Mouse (Mus musculus) layer of hippocampus, postnatal 25 days (tissue): ENCODE results near the gene Ptgis. TPM values are rescaled to one million over a fixed set of nuclear protein-coding genes. Genes with fewer than 3 reads are reported as not detected.

Experiments used
- DNase-seq, 2 experiments: peaks; one replicate each; pipeline ENCODE4 v3.0.0; 2022; ENCODE audit warnings: mixed read lengths in 2 of 2, low spot score in 1 of 2; ENCODE audit errors: extremely low spot score in 1 of 2
- total RNA-seq, 2 experiments: library from RNA; stranded (reverse); gene quantifications; 2 replicates each; pipeline ENCODE4 v1.2.3; 2021

Gene Ptgis
- total RNA-seq, 2 experiments from 2014 or later = 1.1 TPM

DNA sequence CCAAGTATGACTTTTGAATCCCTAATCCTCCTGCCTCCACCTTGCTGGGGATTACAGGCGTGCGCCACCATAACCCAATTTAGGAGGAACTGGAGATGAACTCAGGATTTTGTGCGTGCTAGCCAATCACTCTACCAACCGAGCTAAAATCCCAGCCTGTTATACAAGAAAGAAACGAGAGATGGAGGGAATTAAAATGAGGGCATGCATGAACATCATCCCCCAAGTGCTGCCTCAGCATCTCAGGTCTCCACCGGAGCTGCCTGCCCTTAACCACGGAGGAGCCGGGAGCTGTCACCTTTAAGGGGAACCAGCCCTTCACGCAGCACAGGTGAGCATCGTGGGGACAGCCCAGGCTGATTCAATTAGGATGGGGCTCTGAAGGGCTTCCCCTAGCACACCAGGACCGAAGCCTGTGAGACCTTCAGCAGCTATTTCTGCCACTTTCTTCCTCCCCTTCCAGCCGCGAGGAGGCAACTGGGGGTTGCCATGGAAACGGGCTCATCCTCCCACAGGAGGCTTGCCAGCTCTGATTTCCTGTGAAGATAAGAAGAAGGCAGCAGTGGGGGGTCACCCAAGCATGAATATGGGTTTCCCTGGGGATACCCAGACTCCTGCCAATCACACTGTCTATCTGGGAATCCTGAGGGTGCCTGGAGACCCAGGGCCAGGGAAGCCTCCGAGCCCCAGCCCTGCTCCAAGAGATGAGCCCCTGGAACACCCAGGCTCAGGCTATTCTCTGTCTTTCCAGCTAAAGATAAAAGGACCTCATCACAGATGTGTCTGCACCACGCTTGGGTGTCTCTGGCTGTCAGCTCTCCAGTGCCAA, 38.7 kb downstream of the Ptgis start:
- DNase-seq = peak; percentile 61 to 65

DNA sequence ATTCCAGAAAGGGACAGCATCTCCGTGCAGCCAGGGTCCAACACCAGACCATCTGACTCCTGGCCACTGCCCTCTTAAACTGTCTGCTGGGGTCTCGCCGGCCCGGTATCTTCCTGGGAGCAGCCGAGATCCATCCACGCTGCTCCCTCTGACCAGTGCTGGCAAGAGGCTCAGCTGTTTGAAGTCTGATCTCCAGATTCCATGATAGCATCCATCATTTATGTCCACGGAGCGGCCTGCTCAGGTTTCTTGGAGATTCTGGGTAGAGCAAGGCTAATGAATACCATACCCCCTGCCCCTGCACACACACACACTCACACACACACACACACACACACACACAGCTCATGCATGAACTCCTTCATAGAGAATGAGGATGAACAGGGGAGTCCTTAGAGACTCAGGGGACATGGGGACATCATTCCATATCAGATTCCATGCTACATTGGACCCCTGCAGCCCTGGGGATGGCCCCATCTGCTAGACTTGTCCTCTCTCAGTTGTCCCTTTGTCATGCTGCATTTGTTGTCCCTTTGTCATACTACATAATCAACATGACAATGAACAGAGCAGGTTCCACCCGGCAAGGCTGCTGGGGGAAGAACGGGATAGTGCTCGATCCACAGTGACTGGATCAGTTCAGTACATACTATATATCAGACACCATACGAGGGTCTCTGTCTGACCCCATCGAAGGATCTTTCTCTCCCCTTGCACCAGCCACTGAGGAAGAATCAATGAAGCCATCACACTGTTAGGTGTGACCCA, 41.6 kb downstream of the Ptgis start:
- no peak for DNase-seq

DNA sequence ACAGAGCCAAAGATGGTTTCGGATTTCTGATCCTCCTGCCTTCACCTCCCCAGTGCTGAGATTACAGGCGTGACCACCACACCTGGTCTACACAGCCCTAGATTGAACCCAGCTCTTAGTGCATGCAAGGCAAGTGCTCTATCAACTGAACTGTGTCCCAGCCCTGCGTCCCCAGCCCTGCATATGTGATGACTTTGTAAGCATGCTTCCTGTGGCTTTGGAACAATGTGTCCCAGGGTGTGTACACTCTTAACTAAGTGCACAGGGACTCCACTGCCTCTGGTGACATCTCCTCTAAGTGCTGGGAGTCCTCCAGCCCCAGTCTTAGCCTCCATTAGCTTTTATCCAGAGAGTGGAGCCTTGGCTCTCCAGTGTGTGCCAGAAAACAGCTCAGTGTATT, 47.0 kb downstream of the Ptgis start:
- DNase-seq = no peak

DNA sequence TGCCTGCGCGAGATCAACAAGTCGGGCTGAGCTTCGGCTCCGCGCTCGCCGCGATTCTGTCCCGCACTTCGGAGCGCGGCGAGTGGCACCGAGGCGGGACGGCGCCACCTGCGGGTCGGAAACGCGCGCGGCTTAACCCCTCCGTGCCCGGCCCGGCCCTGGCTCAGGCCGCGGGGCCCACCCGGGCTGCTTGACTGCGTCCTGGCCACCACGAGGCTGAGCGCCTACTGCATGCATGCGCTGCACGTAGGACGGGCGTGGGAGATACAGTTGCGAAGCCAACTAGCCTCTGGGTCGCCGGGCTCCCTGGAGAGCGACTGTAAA, 50.4 kb downstream of the Ptgis start, which contains the start of gene Kcnb1:
Kcnb1 (minus strand) TSS at position 80 of the 324 bp plus-strand sequence.
- DNase-seq = peak; percentile 84 to 86

DNA sequence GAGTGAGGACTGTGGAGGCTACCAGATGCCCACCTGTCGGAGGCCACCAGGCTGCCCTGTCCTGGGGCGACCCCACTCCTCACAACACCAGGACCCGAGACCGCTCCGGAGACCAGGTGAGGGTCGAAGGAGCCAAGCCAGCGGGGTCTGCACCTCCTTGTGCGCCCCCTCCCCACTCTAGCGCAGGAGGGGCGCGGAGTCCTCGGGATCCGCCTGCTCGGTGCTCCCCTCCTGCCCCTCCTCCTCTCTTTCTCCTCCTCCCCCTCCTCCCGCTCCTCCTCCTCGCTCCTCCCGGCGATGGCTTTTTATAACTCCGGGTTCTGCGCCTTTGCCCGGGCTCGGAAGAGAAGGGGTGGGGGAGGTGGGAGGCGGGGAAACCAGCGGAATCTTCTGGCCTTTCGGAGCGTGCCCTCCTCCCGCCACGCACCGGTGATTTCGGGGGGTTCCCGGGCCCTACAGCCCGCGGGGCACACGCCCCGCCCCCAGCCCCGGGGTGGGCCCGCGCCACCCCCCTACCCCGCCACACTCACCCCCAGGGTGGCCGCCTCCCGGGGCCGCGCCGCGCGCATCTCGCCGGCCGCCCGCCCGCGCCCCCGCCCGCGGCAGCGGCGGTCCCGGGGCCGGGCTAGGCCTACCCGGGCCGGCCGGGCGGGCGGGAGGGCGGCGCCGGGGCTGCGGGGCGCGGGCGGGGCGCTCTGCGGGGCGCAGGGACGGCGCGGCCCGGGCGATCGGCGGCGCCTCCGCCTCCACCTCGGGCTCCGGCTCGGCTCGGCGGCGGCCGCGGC, 50.9 kb downstream of the Ptgis start:
- peak in 1 of 2 experiments; percentile 33 for DNase-seq

DNA sequence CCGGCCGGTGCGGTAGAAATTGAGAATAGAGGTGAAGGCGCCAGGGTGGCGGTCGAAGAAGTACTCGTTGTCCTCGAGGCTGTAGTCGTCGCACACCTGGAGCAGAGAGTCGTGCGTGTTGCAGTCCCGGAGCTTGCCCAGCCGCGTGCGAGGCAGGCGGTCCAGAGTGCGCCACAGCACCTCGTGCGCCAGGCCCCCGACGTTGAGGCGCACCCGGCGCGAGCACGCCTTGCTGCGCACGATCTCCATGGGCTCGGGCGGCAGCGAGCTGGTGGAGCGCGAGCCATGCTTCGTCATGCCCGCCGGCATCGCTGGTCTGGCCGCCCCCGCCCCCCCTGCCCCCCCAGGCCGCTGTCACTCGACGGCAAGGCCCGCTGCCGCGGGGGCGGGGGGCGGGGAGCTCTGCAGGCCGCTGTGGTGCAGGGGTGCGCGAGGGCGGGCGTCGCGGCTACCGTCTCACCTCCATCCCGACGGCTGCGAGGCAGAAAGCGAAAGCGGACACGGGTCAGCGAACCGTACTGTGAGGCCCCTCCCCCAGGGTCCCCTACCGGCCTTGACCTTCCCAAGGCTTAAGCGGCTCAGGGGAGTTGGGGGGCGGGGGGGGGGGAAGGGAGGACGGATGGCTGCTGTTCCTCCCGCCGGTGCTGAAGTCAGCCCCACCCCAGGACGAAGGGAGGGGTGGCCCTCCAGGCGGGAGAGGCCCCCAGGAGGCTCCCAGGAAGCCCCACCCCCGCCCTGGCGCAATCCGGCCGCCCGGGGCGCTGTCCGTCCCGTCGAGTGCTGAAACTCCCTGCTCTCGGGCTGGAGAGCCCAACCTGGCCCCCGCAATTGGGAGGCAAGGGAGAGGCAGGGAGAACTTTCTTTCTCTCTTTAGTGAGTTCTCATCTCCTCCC, 51.8 kb downstream of the Ptgis start:
- peak; percentile 41 to 57 for DNase-seq

DNA sequence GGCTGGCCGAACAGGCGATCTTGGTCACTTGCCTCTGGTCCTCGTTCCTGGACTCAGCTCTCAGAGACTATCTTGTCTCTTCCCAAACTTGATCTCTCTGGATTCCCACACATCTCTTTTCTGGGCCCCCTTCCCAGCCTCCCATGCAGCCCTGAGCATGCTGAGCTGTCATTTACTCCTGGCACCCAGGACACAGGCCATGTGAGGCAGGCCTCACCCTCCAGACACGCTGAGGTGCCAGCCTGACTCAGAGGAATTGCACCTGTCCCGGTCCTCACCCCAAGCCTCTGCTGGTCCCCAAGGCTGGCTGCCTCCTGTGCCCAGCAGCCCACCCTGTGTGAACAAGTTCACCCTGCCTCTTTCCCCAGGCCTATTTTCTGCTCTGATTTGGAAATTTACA, 53.3 kb downstream of the Ptgis start:
- no peak for DNase-seq

DNA sequence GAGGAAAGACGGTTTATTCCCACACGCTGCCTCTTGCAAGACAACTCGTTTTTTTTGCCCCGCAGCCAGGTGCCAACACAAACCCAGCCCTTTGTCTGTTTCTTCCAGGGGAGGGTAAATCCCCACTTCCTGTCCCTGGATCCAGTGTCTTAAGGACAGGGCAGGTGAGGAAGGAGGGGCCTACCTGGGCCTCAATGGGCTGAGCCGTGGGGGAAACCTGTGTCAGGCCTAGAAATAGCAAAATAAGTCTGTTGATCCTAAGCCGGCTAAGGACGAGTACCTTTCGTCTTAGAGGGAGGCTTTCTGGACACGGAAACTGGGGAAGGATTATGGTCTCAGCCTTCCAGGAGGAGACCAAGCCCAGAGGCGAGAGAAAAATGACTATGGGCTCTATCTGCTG, 53.9 kb downstream of the Ptgis start:
- DNase-seq = no peak

DNA sequence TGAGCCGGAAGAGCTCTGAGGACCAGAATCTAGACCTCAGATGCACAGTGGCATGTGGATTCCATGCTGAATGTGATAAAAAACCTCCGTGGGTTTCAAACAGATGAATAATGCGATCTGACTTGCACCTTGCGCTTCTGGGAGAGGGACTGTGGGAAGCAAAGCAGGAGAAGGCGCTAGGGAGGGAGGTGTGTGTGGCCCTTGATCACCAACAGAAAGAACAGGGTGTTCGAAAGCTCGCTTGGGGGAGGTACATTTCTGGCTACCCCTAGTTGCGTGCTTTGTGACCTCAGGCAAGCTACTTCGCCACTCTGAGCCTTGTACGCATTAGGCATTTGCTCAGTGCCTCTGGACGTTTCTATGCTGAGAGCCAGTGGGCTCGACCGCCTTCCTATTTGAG, 54.4 kb downstream of the Ptgis start:
- DNase-seq = no peak

DNA sequence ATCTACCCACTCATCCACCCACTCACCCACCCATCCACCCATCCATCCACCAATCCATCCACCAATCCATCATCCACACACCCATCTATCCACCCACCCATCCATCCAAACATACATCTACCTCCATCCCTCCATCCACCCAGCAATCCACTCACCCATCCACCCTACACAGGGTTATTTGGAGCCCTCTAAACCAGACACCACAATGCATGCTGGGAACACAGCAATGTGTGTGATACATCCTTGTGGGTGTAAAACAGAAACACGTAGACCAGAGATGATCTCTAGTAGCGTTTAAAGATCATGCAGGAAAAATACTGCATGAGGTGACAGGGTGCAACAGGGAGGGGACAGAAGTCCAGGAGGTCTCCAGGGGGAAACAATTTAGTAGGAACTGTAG, 55.0 kb downstream of the Ptgis start:
- no peak for DNase-seq

DNA sequence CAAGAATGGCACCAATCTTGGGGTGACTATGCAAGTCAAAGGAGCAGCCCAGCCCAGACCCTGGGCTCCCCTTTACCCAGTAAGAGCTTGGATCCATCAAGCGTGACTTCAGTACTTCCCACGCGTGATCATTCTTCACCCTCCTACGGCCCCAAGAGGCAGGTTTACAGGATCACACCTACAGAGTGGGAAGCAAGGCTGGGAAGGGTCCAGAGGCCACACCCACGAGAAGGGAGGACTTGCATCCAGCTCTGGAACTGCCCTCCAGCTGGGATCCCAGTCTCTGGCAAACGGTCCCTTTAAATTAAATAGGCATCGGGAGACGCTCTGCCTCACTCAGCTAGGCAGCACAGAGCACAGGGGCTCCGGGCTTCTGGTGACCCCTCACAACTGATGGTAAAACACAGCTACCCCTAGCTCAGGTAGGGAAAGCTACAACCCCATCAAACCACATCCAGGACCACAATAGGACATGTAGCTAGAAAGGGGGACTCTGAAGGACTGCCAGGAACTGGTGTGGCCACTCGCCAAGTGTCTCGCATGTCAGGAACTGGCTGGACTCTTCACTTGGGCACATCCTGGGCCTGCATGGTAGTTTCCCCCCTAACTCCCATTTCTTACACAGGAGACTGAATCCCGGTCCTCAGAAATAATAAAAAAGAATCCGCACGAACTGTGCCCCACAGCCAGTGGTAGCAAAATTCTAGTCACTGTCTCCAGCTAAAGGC, 58.6 kb downstream of the Ptgis start:
- no peak for DNase-seq

DNA sequence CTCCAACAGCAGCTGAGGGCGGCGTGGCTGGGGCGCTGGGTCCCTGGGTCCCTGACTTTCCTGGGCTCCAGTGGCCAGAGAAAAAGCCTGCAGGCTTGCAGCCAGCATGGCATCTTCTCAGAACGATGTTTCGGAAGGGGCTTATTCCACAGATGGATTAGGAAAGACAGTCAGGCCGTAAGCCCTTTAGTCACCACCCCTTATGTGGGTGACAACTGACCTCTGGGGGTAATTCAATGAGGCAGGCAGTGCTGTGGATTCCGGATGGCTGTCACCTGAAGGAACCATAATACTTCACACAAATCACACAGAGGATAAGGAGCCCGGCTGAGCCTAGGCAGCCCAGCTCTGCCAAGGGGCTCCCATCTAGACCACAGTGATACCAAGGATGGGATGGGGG, 59.3 kb downstream of the Ptgis start:
- DNase-seq = no peak

DNA sequence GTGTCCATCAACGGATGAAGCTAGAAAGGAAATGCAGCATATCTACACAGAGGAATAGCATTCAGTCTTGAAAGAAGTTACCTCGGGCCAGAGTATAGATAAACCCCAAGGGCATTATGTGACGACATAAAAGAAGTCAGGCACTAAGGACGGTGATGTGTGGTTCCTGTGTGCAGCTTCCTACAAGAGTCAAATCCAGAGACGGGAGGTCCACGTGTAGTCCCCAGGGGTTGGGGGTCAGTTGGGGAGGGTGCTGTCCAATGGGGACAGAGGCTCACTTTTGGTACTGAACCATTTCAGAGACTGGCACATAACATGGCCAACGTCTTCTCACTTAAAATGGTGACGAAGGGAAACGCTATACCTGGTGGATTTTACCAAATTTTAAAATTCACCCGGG, 61.1 kb downstream of the Ptgis start:
- DNase-seq = no peak

DNA sequence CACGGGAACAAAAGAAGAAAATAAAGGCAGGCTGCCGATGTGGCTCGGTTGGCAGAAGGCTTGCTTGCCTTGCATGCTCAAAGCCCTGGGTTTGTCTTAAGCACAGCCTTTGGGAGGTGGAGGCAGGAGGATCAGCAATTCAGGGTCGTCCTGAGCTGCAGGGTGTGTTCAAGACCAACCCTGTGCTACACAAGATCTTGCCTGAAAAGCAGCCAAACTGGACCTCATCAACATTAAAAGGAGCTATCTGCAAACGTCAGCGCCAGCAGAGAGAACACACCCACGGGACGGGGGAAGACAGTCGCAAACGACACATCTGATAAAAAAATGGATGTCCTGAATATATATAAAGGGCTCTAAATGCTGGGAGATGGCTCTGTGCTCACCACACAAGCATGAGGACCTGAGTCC, 63.2 kb downstream of the Ptgis start:
- no peak for DNase-seq

DNA sequence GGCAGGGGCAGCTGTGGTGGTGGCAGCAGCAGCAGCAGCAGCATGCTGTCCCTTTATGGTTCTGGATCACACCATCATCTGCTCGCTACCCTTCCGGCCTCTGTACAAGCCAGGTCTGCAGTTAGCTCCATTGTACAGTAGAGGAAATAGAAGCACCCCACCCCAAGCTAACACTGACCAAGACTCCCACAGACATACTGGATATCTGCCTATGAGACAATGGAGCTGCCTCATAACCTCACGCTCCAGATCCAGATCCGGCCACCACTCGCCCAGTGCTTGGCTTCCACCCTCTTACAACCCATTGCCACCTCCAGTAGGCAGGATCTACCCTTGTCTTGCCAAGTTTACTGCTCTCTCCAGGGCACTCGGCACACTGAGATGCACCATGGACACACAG, 65.1 kb downstream of the Ptgis start:
- DNase-seq = no peak

DNA sequence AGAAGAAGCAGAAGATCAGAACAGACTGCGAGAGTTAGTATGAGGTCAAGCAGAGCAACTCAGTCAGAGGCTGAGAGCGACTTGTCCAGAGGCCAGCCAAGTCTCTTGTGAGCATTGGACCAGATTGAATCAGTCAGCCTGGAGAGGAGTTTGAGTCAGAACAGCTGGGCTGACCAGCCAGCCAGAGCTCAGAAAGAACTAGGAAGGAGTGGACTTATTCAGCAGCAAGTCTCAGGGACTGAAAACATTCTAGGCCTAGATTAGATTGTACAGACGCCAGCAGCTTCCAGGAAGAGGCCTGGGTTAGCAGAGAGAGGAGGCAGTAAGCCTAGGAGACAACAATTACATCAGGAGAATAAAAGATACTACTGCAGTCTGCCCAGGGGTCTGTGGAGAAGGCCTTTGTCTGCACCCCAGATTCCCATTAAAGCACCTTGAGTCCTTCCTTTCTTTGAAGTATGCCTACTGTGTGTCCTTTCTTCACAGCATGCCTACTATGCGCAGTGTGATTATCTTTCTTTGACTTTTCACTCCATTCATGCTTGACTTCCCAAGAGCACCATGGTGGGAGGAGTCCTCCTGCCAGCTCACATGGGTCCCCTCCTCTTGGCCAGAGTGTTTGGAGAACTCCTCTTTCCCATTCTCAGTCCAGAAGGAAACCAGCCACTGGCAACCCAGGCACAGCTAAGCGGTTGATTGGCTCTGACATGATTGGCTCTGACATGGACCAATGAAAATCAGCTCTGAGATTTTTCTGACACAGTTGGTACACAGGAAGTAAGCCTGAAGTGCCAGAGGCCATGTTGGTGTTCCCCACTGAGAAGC, 67.1 kb downstream of the Ptgis start:
- no peak for DNase-seq

DNA sequence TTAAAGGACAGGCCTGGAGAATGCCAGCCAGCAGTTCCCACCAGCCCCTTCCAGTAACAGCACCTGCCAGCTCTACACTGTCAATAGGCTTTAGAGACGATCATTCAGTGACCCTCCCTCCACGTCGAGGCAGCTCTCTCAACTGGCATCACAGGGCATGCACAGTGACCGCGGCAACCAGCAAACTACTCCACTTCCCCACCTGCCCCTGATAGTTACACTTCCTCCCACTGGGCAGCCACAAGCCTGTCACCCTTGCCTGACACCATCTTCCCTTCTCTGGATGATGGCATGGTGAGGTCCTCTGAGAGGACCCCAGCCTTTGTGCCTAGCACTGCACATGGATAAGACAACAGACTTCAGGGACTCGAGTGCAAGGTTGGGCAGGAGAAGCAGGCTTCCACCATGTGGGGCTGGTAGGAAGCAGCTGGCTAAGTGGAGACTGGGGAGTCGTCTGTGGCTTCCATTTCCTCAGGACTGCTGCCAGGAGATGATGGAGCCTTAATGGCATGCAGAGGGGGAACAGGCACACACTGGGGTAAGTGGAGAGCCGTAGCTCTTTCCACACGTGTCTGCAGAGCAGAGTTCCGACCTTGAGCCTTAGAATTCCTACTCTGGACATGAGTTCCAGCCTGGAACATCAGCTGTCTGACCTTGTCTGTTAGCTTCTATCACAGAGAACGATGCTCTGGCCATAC, 72.7 kb downstream of the Ptgis start:
- DNase-seq = no peak

DNA sequence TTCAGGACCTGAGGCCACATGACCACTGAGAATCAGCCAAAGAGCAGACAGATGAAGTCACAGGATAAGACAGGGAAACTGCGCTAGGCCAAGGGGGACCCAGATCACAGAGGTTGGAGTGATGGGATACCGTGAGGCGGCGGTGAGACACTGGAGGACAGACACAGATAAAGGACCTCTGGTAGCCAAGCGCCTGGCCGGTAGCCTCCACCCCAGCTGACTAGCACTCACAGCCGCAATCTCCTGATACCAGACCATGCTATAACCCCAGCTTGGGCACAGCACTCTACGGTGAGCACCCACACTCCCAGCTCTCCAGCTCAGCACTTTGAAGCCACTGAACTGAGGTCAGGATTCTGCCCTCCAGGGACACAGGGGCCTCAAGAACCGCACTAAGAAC, 76.8 kb downstream of the Ptgis start:
- no peak for DNase-seq
